Mouse (Mus musculus) embryonic facial prominence, embryonic 12.5 days (tissue): ENCODE results near the gene Parp8. TPM values are rescaled to one million over a fixed set of nuclear protein-coding genes. Genes with fewer than 3 reads are reported as not detected.
"Not testable (repeated sequence)": the region's sequence is repeated elsewhere in the genome, so short reads cannot be mapped to it uniquely, and the experiment has no call there.

Source experiments
- ATAC-seq: fragments of 200-750 bp; cut with Nextera tagmentation; 2 replicates; pipeline ENCODE4 v1.8.0; 2017; ENCODE audit not compliant: insufficient number of reproducible peaks, insufficient read depth, low FRiP score, low TSS enrichment
- H3K27ac ChIP-seq: fragments of 300-500 bp; sonication (generic); 2 replicates; pipeline ENCODE4 v1.5.1; 2016; ENCODE audit warnings: mild to moderate bottlenecking
- H3K27me3 ChIP-seq: fragments of 300-500 bp; sonication (generic); 2 replicates; pipeline ENCODE4 v1.6.1; 2016; ENCODE audit warnings: mild to moderate bottlenecking, moderate library complexity
- H3K36me3 ChIP-seq: fragments of 300-500 bp; sonication (generic); 2 replicates; pipeline ENCODE4 v1.6.1; 2016; ENCODE audit warnings: mild to moderate bottlenecking
- H3K4me1 ChIP-seq: fragments of 300-500 bp; sonication (generic); 2 replicates; pipeline ENCODE4 v1.6.1; 2016
- H3K4me2 ChIP-seq: fragments of 300-500 bp; sonication (generic); replicated peaks from 2 replicates; pipeline ENCODE4 v1.6.1; 2016; ENCODE audit warnings: mild to moderate bottlenecking, moderate library complexity
- H3K4me3 ChIP-seq: fragments of 300-500 bp; sonication (generic); 2 replicates; pipeline ENCODE4 v1.5.1; 2016; ENCODE audit warnings: mild to moderate bottlenecking
- H3K9ac ChIP-seq: fragments of 300-500 bp; sonication (generic); 2 replicates; pipeline ENCODE4 v1.6.1; 2016; ENCODE audit warnings: mild to moderate bottlenecking, moderate library complexity
- H3K9me3 ChIP-seq: fragments of 300-500 bp; sonication (generic); 2 replicates; pipeline ENCODE4 v1.6.1; 2016; ENCODE audit warnings: mild to moderate bottlenecking, moderate library complexity
- WGBS: fragments of 180-500 bp; shearing (Covaris S2); methylation state at CpG from one replicate; pipeline ENCODE4 v1.1.7; 2016; 5-methylcytosine and 5-hydroxymethylcytosine counted together
- polyA plus RNA-seq: library from polyadenylated mRNA; unstranded; fragments of >200 nt; fragmentation: Nextera tagmentation; extraction: Ambion mirVana; gene quantifications from 2 replicates; pipeline ENCODE4 v1.2.1, GENCODE M21; 2016

Parp8 gene
- polyA plus RNA-seq, 1 experiment from 2014 or later: 20.8 TPM

DNA sequence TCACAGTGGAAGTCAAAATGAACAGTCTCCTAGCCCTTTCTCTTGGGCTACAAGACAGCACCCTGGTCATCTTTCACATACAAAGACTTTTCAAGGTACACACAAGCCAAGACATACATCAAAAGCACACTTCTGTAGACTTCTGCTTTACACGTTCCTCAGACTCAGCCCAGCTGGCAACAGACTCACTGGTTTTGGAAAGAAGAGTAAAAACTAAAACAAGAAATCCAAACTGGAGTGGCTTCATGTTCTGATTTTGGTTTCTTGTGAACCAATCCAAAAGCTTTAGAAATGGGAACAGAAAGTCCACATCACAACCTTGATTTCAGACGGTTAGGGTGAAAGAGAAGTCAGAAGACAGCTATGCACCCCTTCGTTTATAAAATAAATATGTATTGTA lies 67.8 kb downstream of the Parp8 start:
- ATAC-seq: no peak

DNA sequence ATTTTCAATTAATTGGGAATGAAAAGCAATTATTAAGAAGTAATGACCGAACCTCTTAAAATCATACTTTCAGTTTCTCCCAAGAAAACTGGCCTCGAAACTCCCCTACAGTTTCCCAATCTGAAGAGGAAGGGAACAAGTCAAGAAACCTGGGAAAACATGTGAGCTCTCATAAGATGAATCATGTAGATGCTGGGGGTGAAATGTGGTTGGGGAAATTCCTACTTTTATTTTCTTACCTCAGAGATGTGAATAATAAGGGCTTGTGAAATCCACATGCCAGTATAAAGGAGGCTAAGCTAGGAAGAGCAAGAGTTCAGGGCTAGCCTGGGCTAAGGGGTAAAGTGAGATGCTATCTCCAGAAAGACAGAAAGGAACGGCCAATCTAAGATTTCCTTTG lies 74.0 kb downstream of the Parp8 start:
- Histone ChIP-seq H3K4me1 (peaks cover 5% of the 10 kb centered on the region; the same call in 1 of the 2 replicates), H3K9ac (no peak overlapping the region), H3K4me3 (no peak overlapping the region), H3K9me3 (no peaks in the 10 kb centered on the region), H3K36me3 (no peaks in the 10 kb centered on the region), H3K27ac (no peak overlapping the region), H3K4me2 (no peak overlapping the region), H3K27me3 (no peaks in the 10 kb centered on the region)
- no peak for ATAC-seq
- WGBS: 93% methylated on average over 3 of the region's 3 CpGs

More for the DNA sequence above, 67.8 kb downstream of the Parp8 start:
- no peak overlapping the region for H3K9ac ChIP-seq
- no peak overlapping the region for H3K4me3 ChIP-seq
- H3K36me3 ChIP-seq: no peaks in the 10 kb centered on the region
- 87% methylated on average over 3 of the region's 3 CpGs for WGBS
- H3K4me1 ChIP-seq: 0 out of 2 replicates have a peak, but pooled peaks cover 1% of the 10 kb centered on the region
- no peaks in the 10 kb centered on the region for H3K27me3 ChIP-seq
- no peak overlapping the region for H3K27ac ChIP-seq
- H3K4me2 ChIP-seq: no peak overlapping the region
- H3K9me3 ChIP-seq: no peaks in the 10 kb centered on the region

DNA sequence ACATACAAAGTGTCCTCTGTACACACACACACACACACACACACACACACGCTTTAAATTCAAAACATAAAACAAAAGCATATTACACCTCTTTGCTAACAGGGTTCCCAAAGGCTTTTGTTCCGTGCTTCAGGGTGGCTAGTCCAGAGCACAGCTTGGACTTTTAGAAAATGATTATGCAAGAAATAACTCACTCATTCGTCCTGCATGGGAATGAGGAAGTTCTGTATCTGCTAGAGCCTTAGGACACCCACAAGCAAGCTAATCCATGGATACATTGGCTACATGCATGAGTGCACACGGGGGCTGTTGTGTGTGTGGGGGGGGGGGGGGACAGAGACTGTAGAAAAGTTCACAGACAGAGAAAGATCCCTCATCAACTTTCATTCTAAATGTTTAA lies 75.8 kb downstream of the Parp8 start:
- H3K4me3 ChIP-seq: no peak overlapping the region
- WGBS: 78% methylated on average over 4 of the region's 4 CpGs
- ATAC-seq: no peak
- no peaks in the 10 kb centered on the region for H3K36me3 ChIP-seq
- H3K27me3 ChIP-seq: no peaks in the 10 kb centered on the region
- no peak overlapping the region for H3K27ac ChIP-seq
- no peak overlapping the region for H3K9ac ChIP-seq
- no peak overlapping the region for H3K4me2 ChIP-seq
- H3K9me3 ChIP-seq: no peaks in the 10 kb centered on the region
- peaks cover 5% of the 10 kb centered on the region; the same call in 1 of the 2 replicates for H3K4me1 ChIP-seq

DNA sequence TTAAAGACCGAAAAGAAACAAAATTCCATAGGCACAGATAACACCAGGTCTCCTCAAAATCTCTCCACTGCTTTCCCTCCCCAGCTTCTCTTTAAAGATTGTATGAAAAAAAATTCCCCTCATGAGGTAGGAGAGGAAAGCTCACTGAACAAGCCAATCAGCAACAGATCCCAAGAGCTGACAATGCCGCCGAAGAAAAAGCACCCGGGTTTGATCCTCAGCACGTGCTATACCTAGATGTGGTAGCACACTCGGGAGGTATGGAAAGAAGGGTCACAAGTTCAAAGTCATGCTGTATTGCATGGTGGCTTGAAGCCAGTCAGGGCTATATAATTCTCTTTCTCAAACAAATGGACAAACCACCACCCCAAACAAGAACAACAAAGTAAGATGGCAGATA lies 76.3 kb downstream of the Parp8 start:
- no peaks in the 10 kb centered on the region for H3K27me3 ChIP-seq
- ATAC-seq: no peak
- H3K27ac ChIP-seq: no peak overlapping the region
- H3K36me3 ChIP-seq: no peaks in the 10 kb centered on the region
- peaks cover 5% of the 10 kb centered on the region; the same call in 1 of the 2 replicates for H3K4me1 ChIP-seq
- H3K4me2 ChIP-seq: no peak overlapping the region
- H3K4me3 ChIP-seq: no peak overlapping the region
- 92% methylated on average over 6 of the region's 6 CpGs for WGBS
- H3K9ac ChIP-seq: no peak overlapping the region
- H3K9me3 ChIP-seq: no peaks in the 10 kb centered on the region

DNA sequence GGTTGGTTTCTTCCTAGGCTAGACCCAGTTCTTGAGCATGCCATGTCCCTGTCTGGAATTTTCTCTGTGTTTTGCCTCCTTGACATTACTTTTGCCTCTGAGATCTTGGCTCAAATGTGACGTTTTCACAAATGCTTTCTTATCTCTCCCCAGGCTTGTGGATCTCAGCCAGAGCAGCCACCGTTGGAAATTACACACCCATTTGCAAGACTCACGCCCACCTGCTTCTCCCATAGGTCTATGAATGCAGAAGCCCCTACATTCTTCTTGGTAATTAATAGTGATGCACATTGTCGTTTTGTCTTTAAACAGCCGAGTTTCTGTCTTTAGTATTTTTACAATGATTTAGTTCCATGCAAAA lies 77.1 kb downstream of the Parp8 start:
- no peak for ATAC-seq
- peaks cover 6% of the 10 kb centered on the region; the same call in 1 of the 2 replicates for H3K4me1 ChIP-seq
- 0 out of 2 replicates have a peak overlapping the region, but pooled peaks have one; percentile 46 for H3K27ac ChIP-seq
- H3K4me2 ChIP-seq: no peak overlapping the region
- no peaks in the 10 kb centered on the region for H3K27me3 ChIP-seq
- H3K4me3 ChIP-seq: no peak overlapping the region
- no peaks in the 10 kb centered on the region for H3K9me3 ChIP-seq
- WGBS: 69% methylated on average over 5 of the region's 5 CpGs
- no peak overlapping the region for H3K9ac ChIP-seq
- no peaks in the 10 kb centered on the region for H3K36me3 ChIP-seq

DNA sequence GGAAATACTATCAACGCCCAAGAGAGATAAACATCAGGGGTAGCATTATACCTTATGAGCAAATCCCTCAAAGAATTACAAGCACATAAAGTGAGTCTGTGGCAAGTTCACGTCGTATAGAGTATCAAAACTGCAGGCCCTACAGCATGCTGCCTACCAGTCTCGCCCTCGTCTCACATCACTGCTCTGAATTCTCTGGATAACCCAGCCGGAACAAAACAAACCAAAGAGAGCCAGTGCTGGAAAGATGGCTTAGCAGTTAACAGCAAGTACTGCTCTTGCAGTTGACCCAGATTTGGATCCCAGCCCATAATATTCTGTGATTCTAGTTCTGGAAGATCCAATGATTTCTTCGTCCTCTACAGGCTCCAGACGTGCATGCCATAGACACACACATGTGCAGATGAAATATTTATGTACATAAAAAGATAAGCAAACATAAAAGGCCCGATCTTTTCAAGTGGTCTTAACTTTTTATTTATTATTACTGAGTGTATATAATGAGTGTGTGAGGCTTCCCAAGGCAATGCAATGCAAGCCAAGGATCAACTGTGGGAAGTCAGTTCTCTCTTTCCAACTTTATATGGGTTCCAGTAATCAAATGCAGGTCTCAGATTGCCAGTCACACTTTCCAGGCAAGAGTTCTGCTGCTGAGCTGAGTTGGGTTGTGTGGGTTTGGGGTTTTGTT lies 77.6 kb downstream of the Parp8 start:
- H3K9ac ChIP-seq: no peak overlapping the region
- H3K4me2 ChIP-seq: no peak overlapping the region
- no peaks in the 10 kb centered on the region for H3K36me3 ChIP-seq
- 0 out of 2 replicates have a peak overlapping the region, but pooled peaks have one; percentile 46 for H3K27ac ChIP-seq
- ATAC-seq: no peak
- H3K4me1 ChIP-seq: peaks cover 12% of the 10 kb centered on the region
- WGBS: 70% methylated on average over 9 of the region's 9 CpGs
- H3K9me3 ChIP-seq: no peaks in the 10 kb centered on the region
- no peaks in the 10 kb centered on the region for H3K27me3 ChIP-seq
- no peak overlapping the region for H3K4me3 ChIP-seq

DNA sequence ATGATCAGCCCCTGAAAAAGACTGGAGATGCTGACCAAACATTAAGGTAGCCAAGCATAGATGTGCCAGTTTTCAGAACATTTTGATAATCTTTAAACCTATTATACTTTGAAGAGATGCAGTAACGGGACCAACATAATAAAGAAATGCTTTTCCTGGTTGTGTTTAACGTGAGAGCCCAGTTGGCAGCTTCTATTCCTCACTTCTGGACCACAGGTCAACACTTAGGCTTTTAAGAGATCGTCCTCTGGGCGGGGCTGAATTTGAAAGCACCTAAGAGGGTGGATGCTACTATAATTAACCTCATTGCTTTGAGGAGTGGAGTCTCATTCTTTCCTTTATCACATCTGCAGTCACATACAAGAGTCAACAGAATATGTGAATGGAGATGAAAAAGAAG lies 78.8 kb downstream of the Parp8 start:
- Histone ChIP-seq H3K27me3 (no peaks in the 10 kb centered on the region), H3K4me1 (peaks cover 17% of the 10 kb centered on the region), H3K27ac (no peak overlapping the region), H3K4me2 (no peak overlapping the region), H3K4me3 (no peak overlapping the region), H3K36me3 (no peaks in the 10 kb centered on the region), H3K9ac (no peak overlapping the region), H3K9me3 (no peaks in the 10 kb centered on the region)
- 75% methylated on average over 4 of the region's 4 CpGs for WGBS
- ATAC-seq: no peak

DNA sequence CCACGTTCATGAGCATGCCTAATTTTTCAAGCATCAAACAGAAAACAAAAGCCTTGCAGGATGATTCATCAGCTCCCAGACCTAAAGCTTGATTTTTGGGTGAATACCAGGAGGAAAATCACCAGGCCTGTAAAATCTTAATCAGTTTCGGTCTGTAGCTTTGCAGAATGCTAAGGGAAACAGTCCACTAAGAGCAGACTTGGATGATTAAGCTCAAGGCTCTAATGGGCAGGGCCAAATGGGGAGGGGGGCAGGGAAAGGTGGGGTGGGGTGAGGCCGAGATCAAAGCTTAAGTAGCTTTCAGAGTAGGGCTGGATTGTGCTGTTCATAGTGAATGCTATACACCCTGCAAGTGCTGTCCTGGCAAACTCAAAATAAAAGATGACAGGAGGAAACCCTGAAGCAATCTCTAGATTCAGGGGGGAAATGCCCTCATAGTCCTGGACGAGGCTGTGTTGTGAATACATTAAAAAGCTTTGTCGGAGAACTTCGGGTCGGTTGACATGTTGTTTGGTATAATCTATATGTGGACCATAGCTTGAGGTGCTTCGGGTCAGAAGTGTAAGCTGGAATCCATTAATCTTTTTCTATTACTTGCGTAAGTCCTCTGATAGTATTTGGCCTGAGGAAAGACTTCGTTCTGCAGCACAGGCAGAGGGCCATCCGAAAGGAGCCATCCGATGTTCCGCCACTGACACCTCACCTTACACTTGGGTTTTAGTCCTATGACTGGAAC lies 83.9 kb downstream of the Parp8 start:
- no peaks in the 10 kb centered on the region for H3K36me3 ChIP-seq
- H3K4me1 ChIP-seq: peaks cover 19% of the 10 kb centered on the region
- 45% methylated on average over 13 of the region's 13 CpGs for WGBS
- no peak overlapping the region for H3K4me2 ChIP-seq
- no peaks in the 10 kb centered on the region for H3K27me3 ChIP-seq
- no peak overlapping the region for H3K9ac ChIP-seq
- H3K4me3 ChIP-seq: no peak overlapping the region
- ATAC-seq: peak; percentile 56; the same call in 1 of the 2 replicates
- no peaks in the 10 kb centered on the region for H3K9me3 ChIP-seq
- no peak overlapping the region; the same call in 1 of the 2 replicates for H3K27ac ChIP-seq

DNA sequence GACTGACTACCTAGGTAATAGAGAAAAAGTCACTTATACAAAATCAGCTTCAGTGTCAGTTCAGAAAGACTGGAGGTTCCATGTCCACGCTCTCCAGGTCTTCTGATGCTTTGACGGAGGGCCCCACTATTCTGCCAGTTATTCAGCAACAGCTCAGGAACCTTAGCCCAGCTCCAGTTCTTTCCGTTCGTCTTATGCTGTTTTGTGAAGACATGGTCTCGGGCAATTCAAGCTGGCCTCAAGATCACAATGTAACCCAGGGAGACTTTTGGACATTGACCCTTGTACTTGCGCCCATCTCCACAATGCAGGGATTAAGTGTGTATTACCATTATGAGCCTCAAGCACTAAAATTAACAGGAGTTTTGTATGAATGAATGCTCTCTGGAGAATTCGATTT lies 84.6 kb downstream of the Parp8 start:
- Histone ChIP-seq H3K27ac (no peak overlapping the region), H3K4me3 (no peak overlapping the region), H3K4me1 (peaks cover 19% of the 10 kb centered on the region), H3K27me3 (no peaks in the 10 kb centered on the region), H3K4me2 (no peak overlapping the region), H3K9ac (no peak overlapping the region), H3K9me3 (no peaks in the 10 kb centered on the region), H3K36me3 (no peaks in the 10 kb centered on the region)
- WGBS: 80% methylated on average over 7 of the region's 7 CpGs
- ATAC-seq: no peak

DNA sequence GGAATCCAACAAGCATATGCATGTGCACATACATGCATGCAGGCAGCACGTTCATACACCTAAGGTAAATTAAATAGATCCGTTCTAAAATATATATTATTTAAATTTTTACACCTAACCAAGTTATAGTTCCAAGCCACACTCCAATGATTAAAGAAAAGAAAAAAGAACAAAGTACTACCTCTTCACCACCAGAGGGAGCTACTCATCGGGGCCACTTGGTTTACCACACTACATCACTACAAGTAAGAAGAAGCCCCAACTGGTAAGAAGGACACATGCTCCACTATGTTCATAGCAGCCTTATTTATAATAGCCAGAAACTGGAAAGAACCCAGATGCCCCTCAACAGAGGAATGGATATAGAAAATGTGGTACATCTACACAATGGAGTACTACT lies 88.3 kb downstream of the Parp8 start:
- H3K27ac ChIP-seq, H3K27me3 ChIP-seq, ATAC-seq, H3K9me3 ChIP-seq, H3K4me2 ChIP-seq, H3K36me3 ChIP-seq, H3K9ac ChIP-seq, H3K4me1 ChIP-seq, H3K4me3 ChIP-seq: not testable (repeated sequence)
- 92% methylated on average over 3 of the region's 3 CpGs for WGBS

DNA sequence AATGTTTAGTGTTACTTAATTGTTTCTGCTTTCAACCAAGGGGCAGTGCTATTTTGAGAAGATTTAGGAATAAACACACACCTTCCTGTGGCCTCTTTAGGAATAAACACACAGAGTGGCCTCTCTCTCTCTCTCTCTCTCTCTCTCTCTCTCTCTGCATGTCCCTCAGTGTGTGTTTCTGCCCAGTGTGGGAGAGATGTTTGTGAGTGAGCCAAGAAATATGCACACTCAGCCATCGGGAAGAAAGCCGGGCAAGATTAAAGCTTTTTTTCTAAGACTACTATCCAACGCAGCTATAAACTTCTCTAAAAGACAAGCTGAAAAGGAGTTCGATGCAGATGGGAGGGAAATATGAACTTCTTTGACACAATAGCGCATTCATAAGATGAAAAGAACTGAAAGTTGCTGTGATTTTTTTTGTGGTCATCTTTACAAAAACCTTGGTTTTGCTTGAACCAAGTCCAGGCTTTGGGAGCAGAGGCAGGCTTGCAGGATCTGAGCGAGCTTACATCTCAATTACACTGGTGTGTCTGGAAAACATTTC lies 107.9 kb downstream of the Parp8 start:
- Histone ChIP-seq H3K4me3 (no peak overlapping the region), H3K4me2 (no peak overlapping the region), H3K27me3 (no peaks in the 10 kb centered on the region), H3K36me3 (no peaks in the 10 kb centered on the region), H3K27ac (no peak overlapping the region), H3K9me3 (no peaks in the 10 kb centered on the region), H3K9ac (no peak overlapping the region), H3K4me1 (no peaks in the 10 kb centered on the region)
- 67% methylated on average over 6 of the region's 6 CpGs for WGBS
- no peak for ATAC-seq

DNA sequence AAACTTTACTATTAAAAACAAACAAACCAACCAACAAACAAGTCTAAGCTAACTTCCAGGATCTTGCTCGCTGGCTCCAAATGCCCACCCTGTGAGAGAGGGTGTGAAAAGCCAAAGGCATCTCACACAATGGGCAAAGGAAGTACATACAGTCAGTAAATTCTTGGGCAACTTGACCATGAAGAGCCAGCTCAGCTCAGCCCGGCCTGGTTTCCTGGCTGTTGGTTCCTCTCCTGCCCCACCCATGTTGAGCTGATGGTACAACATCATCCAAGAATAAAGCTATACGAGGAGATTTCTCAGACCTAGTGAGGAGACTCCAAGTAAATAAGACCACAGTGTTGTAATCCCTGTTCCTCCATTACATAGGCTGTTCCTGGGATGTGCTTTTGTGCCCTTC lies 117.1 kb downstream of the Parp8 start:
- H3K27ac ChIP-seq: no peak overlapping the region
- ATAC-seq: no peak
- no peaks in the 10 kb centered on the region for H3K27me3 ChIP-seq
- no peaks in the 10 kb centered on the region for H3K9me3 ChIP-seq
- H3K4me2 ChIP-seq: no peak overlapping the region
- no peaks in the 10 kb centered on the region for H3K36me3 ChIP-seq
- H3K4me1 ChIP-seq: no peaks in the 10 kb centered on the region
- H3K4me3 ChIP-seq: no peak overlapping the region
- 88% methylated on average over 3 of the region's 3 CpGs for WGBS
- H3K9ac ChIP-seq: no peak overlapping the region
